Mouse (Mus musculus): ENCODE data around the gene Mapk14. TPM values are rescaled to one million over a fixed set of nuclear protein-coding genes. Genes with fewer than 3 reads are reported as not detected.

Mapk14 gene
- total RNA-seq (2015; ENCODE audit: low replicate concordance) (53.7 and 58.7 TPM in 2 replicates), total RNA-seq (2017; ENCODE audit: low replicate concordance) (63.1 and 64.9 TPM in 2 replicates)

- ATAC-seq (replicated peaks; ENCODE audit: low FRiP score, poor library complexity, severe bottlenecking), result peak; percentile 90
These were observed at the start of gene Mapk14 for GRCm38 (mm10) chr17:28690776-28691686. TSS of gene Mapk14 (plus strand) at chr17:28691329.

- no peak for ATAC-seq (replicated peaks; ENCODE audit: low FRiP score, poor library complexity, severe bottlenecking)
These were observed 47.4 kb upstream of the Mapk14 start for GRCm38 (mm10) chr17:28643697-28644096.

DNA sequence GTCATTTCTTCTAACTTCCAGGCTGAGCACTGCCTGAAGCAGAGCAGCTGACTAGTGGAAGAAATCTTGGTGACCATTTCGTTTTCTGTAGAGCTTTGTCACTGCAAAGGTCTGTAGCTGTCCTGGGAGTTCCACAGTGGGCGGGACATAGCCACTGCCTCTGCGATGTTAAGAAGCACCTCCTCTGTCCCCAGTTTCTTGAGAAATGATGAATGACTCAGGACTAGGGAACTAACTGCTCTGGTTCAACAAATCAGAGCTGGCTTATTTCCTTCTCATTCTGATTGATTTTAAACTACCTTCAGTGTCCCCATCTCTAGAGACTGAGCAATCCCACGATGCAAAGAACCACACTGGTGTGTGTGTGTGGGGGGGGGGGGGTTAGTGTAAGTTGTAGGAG is 47.0 kb upstream of the Mapk14 start:
- no peak for ATAC-seq (replicated peaks; ENCODE audit: low FRiP score, poor library complexity, severe bottlenecking)

DNA sequence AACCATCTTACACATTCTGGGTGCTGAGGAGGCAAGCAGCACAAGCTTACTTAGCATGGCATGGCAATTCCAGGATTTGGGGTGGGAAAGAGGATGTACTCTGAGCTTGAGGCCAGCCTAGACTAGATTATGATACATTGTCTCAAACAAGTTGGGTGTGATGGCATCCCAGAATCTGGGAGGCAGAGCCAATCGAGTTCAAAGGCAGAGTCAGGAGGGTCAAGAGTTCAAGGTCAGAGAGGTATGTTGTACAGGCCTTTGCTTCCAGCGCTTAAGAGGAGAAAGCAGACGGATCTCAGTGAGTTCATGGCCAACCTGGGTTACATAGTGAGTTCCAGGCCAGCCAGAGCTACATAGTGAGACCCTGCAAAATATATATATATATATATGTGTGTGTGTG is 44.9 kb upstream of the Mapk14 start:
- ATAC-seq (replicated peaks; ENCODE audit: low FRiP score, poor library complexity, severe bottlenecking), result no peak

- 0 out of 2 replicates have a peak, but pooled peaks have one; percentile 34 for ATAC-seq (replicated peaks; ENCODE audit: low FRiP score, poor library complexity, severe bottlenecking)
These were observed 42.3 kb upstream of the Mapk14 start for GRCm38 (mm10) chr17:28648607-28649370.

DNA sequence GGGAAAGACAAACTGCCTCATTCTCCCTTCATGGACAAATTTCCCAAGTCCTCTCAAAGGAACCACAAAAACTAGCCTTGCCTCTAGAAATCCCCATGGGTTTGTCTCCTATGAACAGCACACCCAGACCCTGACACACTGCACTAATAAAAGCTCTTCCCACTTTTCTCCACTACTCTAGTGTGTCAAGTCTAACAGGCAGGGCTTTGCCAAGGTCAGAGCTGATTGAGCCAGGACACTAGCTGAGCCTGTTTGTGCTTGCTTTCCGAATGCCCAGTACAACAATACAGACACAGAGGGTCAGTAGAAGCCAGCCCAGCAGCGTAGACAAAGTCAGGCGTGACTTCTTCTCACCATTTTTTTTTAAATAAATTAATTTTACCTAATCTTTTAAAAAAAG is 40.9 kb upstream of the Mapk14 start:
- ATAC-seq (replicated peaks; ENCODE audit: low FRiP score, poor library complexity, severe bottlenecking), result no peak

DNA sequence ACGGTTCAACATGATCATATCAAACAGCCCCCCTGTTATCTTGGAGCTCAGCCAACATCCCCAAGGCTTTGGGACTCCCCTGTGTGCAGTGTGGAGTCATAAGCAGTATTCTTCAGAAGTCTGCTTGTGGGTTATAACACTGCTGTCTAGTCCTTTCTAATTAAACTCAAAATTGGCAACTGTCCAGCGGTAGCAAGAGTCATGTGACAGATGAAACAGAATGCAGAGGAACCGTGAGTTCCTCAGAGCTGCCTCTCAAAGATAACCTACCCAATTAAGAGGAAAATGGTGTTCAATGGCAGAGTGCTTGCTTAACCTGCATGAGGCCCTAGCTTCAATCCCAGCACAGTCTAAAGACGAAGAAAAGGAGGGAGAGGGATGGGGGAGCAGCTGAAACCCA is 33.2 kb upstream of the Mapk14 start:
- no peak for ATAC-seq (replicated peaks; ENCODE audit: low FRiP score, poor library complexity, severe bottlenecking)

- ATAC-seq (replicated peaks; ENCODE audit: low FRiP score, poor library complexity, severe bottlenecking), result no peak
These were observed 31.6 kb upstream of the Mapk14 start for GRCm38 (mm10) chr17:28659564-28659963.

DNA sequence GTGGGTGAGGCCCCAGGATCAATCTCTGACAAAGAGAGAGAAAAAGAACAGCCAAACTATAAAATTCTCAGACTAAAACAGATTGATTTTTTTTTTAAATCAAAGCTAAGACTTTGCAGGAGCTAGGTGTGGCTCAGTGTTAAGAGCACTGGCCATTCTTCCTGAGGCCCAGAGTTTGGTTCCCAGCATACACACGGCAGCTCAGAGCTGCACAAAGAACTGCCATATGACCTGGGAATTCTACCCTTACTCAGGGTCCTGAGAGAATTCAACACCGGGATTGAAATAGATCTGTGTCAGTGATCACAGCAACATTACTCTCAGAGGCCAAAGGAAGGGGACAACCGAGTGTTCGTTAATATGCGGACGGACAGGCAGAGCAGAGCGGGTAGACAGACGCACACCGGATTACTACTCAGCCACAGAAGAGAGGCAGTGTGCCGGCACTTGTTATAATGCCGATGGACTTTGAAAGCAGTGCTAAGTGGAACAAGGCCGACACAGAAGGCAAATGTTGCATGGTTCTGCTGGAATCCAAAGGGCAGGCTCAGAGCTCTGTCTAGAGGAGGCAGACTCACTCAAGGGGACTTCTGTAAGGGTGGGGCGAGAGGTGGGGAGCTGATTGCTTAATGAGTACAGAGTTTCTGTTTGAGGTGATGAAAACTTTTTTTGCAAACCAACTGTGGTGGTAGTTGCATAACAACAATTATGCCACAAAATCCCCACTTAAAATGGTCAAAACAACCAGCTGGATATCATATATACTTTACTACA is 8.6 kb upstream of the Mapk14 start:
- no peak for ATAC-seq (replicated peaks; ENCODE audit: low FRiP score, poor library complexity, severe bottlenecking)

DNA sequence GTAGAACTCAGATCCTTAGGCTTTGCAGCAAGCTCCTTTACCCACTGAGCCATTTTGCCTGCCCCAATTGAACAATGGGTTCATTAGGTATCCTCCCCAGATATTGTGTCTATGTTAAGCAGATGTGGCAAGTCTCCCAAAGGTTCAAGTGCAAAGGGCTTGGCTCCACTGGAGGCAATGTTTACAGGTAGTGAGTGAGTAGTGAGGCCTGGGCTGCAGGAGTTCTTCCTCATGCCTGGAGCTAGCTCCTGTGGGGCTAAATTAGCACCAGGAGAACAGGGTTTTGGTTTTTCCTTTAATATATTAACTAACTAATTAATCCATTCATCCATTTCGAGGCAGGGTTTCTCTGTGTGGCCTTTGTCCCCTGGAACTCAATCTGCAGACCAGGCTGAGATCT is 7.5 kb upstream of the Mapk14 start:
- ATAC-seq (replicated peaks; ENCODE audit: low FRiP score, poor library complexity, severe bottlenecking), result no peak

DNA sequence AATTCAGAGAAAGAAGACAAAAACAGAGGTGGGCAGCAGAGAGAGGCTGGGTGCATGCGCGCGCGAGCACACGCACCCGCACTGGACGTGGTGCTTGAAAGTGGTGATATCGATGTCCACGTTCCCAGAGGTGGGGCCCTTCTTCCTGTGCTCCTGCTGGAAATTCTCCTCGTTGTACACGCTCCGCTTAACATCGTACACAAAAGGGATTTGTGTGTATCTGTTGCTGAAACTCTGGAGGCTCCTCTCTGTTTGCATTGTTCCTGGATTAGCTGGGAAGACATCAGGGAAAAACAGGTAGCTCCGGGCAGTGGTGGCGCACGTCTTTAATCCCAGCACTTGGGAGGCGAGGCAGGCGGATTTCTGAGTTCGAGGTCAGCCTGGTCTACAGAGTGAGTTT is 6.5 kb upstream of the Mapk14 start:
- no peak for ATAC-seq (replicated peaks; ENCODE audit: low FRiP score, poor library complexity, severe bottlenecking)

DNA sequence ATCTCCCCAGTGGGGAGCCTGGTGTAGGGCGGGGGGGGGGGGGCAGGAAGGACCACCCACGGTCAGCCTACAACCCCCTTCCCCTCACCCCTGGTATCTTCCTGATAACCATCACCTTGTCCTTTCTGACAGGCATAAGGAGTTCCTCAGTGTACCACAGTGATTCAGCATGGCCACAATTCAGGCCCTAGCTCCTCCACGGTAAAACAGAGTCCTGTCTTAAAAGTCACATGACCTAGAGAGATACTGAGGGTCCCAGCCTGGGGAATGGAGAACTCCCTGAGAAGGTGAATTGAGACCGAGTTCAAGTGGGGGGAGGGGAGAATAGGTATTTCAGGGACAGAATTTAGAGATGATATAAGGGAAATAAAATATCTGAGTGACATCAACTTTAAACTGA is 3.8 kb upstream of the Mapk14 start:
- no peak for ATAC-seq (replicated peaks; ENCODE audit: low FRiP score, poor library complexity, severe bottlenecking)

DNA sequence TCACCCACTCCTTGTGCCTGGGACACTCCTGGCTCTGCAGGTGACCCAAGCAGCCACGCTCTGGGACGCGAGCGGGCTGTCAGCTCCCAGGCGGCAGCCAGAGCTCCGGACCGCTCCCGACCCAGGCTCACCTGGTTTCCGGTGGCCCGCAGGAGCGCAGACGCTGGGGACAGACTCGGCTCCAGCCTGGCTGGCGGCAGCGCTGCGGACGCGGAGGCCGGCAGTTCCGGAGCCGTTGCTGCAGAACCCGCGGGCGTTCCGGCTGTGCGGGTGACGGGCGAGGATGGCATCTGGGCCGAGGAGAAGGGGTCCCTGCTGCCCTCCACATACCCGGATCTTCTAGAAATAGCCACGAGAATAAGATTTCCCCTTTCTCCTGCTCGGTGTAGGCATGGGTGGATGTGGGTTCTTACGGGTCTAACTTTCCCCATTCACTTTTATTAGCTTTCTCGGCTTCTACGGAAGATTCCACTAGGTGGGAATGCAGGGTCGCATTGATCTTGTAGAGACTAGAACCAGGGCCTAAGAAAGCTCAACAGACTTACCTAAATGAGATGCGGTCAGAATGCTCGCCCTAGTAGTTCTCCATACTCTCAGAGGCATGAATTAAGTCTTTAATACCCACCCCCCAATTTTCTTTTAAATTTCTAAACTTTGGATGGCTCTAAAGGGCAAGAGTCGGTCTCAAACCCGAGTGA is 1.4 kb upstream of the Mapk14 start, which contains the start of gene Slc26a8:
Gene Slc26a8 (minus strand): TSS at position 648 of the 698 bp plus-strand sequence.
- peak; percentile 26 for ATAC-seq (replicated peaks; ENCODE audit: low FRiP score, poor library complexity, severe bottlenecking)

DNA sequence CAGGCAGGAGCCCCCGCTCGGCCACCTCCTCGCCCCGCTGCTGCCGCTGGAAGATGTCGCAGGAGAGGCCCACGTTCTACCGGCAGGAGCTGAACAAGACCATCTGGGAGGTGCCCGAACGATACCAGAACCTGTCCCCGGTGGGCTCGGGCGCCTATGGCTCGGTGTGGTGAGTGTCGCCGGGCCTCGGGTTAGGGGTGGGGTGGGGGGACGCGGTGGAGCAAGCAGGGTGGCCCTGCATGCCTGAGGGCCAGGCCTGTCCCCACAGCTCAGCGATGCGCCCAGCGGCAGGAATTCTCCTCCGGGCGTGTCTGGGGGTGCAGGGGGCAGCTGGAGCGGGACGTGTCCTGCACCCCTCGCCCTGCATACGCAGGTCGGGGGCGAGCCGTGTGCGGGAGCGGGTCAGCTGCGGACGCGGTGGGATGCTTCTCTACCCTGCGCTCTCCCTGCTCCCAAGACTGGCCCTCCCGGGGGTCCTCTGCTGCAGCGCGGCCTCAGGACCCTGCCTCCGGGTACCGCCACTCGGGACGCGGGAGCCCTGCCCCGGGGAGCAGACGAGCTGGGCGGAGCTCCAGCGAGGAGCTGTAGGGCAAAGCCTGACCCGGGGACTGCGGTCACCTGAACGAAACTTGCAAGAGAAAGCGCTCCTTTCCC is 685 bp downstream of the Mapk14 start:
- ATAC-seq (replicated peaks; ENCODE audit: low FRiP score, poor library complexity, severe bottlenecking), result peak; percentile 59

GRCm38 (mm10) chr17:28692341-28692710 is 1.2 kb downstream of the Mapk14 start:
- peak; percentile 44; the same call in 1 of the 2 replicates for ATAC-seq (replicated peaks; ENCODE audit: low FRiP score, poor library complexity, severe bottlenecking)

GRCm38 (mm10) chr17:28693086-28693485 is 2.0 kb downstream of the Mapk14 start:
- ATAC-seq (replicated peaks; ENCODE audit: low FRiP score, poor library complexity, severe bottlenecking), result no peak

GRCm38 (mm10) chr17:28694078-28694477 is 2.9 kb downstream of the Mapk14 start:
- ATAC-seq (replicated peaks; ENCODE audit: low FRiP score, poor library complexity, severe bottlenecking), result no peak

- ATAC-seq (replicated peaks; ENCODE audit: low FRiP score, poor library complexity, severe bottlenecking), result no peak
These were observed 3.7 kb downstream of the Mapk14 start for GRCm38 (mm10) chr17:28694832-28695231.

DNA sequence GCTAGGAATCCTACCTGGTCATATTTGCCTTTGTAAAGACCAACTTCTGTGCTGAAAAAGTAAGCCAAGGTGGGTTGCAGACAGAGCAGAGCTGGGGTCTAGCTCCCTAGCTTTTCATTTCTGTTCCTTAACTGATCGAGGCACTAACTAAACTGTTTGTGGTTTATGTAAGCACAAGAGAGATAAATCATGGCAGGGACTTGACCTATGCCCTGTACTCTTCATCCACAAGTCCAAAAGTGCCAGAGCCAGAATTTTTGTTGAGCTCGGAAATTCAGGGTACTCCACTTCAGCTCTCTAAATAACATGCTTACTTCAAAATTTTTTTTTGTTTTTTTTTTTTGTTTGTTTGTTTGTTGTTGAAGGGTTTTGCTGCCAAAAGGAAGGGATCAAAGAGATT is 5.5 kb downstream of the Mapk14 start:
- ATAC-seq (replicated peaks; ENCODE audit: low FRiP score, poor library complexity, severe bottlenecking), result no peak

Data from erythroid progenitor cell, adult 5-6 weeks (primary cell).